Mouse (Mus musculus): ENCODE data around the gene Map7.

Gene Map7

DNA sequence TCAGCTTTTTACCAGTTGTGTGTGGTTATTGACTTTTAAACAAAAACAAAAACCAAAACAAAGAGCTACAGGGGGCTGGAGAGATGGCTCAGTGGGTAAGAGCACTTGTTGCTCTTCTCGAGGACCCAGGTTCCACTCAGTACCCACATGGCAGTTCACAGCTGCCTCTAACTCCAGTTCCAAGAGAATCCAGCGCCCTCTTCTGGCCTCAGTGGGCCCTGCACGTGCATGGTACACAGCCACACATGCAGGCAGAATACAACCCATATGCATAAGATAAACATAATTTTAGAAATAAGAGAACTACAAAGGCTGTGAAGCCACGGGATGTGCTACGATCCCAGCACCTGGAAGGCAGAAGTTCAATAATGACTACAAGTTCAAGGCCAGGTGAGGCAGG is 147.7 kb downstream of the Map7 start:
- peak; percentile 17 to 18 for DNase-seq

DNA sequence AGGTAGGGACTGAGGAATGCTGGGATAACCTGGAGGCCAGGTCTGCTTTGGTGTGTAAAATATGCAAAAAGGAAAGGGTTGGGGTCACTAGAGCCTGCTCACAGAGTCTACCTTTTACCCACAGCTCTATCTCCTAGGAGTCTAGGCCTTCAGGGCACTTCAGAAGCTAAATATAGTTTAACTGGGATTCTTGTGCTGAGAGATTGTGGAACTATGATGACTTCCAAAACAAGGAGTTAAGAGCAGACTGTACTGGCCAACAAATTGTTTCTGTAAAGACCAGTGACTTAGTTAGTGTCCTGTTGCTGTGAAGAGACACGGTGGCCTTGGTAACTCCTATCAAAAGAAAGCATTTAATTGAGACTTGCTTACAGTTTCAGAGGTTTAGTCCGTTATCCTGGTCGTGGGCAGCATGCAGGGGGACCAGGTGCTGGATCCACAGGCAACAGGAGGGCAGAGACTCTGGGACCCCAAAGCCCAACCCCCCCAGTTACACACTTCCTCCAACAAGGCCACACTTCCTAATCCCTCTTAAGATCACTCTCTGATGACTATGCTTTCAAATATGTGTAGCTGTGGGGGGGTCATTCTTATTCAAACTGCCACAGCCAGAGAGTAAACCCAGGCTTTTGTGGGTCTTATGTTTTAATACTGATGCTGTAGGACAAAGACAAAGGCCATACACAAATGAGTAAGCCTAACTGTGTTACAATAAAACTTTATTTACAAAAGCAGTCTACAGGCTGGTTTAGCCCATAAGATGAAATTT is 150.1 kb downstream of the Map7 start:
- no peak for DNase-seq

DNA sequence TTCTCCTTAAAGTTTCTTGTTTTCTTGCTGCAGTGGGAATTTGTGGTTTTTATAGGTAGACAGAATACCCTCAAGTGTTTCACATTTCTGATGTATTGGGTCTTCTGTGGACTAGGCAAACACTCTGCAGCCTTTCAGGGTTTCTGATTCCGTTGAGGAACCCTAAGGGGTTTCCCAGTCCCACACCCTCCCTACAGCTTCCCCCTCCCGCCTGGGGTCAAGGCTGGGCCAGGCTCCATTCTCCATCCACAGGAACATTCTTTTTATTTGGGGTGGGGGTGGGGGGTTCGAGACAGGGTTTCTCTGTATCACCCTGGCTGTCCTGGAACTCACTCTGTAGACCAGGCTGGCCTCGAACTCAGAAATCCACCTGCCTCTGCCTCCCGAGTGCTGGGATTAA is 150.8 kb downstream of the Map7 start:
- no peak for DNase-seq

DNA sequence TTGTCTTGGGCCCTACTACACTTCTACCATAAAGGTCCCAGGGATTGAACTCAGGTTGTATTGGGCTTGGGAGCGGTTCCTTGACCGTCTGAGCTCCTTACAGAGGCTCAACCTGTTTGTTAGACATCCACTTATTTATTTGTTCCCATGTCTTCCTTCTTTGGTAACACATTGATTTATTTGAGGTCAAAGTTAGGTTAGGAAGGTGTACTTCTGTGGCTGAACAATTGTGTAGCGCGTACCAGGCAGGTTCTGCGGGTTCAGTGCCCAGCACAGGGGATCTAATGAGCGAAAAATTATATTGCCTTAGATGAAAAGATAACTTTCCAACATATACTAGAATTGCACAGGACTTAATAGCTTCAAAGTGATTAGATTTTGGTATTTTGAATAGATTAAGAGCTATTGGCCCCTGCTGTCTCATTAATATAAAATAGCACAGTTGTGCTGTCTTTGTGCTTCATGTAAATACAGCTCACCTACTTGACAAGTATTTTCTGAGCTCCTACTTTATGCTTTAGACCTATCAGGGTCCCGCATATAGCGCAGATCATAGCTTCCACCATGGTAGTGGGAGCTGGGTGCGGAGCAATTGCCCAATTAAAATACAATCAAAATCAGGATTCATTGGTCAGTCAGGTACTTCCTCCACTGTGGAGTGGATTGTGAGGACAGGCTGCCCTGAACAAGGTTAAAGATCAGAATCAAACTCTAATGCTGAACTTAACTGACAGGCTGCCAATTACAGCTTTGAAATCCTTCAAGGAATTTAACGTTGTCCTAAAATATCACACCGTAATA is 162.9 kb downstream of the Map7 start:
- DNase-seq: peak in 1 of 2 experiments; percentile 5

DNA sequence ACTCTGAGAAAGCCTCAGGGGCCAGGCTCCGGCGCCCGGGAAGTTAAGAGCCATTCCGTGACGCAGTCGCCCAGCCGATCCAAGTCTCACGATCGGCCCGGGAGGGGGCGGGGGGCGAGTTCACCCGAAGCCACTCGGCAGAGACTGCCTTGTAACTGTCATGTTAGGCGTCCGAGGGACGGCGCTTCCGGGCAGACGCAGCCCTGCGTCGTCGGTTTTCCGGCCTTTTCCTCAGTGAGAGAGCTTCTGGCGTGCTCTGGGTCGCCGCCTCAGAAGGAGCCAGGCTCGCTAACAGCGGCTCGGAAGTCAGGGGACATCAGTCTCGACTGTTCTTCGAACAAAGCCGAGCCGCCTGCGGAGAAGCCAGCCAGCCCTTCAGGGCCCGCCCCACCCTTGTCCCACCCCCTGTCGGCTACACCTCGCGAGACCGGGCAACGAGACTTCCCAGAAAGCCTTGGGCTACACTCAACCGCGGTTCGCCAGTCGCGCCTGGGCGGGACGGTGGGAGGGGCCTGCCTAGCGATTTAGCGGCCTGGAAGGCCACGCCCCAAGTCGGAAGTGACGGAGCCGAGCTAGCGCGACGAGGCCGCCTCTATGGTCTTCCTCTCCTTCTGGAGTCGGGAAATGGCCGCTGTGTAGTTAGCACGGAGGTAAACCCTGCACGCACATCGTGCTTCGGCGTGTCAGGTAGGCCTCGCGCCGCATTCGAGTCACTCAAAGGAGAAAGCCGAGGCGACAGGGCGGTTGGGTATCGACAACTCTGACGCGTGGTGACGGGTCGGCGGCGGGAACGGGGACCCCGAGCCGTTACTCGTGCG is 163.9 kb downstream of the Map7 start, which contains the start of gene Bclaf1:
Gene Bclaf1 (plus strand): TSS at position 552 of the 818 bp plus-strand sequence.
- peak; percentile 100 for DNase-seq

DNA sequence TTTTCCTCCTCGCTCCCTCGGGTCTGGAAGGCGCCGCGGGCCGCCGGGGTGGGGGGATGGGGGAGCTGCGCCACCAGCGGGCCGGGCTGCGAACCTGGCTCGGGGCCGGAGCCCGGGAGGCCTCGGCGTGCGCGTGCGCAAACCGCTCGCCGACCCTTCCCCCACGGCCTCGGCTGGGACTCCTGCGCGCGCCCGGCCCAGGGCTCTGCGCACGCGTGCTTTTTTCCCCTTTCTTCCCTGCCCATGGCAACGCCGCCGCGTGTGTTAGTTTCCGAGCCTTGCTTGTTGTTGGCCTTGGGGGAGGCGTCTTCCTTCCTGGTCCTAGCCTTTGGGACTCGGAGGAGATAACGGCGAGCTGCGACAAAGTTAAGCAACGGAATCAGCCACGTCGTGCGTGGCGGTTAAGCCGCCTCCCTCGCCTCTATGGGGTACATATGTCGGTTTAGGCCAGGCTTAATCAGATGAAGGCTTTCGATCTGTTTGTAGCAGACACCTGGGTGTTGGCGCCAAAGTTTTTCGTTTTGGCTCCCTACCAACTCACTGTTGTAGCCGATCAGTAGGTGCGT is 164.5 kb downstream of the Map7 start:
- DNase-seq: peak; percentile 93 to 96

DNA sequence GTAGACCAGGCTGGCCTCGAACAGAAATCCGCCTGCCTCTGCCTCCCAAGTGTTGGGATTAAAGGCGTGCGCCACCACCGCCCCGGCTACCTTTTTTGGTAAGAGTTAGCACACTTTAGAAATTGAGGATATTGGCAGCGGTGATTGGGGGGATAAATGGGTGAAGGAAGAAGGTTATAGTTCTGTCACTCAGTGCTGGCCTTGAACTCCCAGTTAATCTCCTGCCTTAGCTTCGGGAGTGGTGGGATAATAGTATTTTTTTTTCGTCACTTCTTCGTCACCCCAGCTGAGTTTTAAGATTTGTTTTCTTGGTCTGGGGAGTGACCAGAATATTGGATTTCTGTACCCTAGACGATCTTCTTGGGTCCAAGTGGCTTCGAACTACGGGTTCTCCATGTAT is 165.2 kb downstream of the Map7 start:
- DNase-seq: no peak

DNA sequence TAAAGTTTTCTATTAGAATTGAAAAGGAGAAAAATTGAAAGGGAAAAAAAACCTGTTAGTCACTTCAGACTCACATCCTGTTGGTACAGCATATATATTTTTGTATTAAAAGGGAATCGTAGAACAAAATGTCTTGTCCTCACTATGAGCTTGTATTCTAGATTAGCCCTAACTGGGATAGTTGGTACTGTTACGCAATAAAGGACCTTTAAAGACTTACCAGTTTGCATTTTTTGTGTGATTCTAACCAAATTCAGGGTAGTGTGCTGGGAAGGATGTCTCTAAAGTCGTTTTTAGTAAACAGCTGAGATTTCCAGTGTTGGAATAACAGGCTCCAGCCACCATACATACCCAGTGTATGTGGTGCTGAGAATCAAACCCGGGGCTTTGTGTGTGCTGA is 165.7 kb downstream of the Map7 start:
- no peak for DNase-seq

DNA sequence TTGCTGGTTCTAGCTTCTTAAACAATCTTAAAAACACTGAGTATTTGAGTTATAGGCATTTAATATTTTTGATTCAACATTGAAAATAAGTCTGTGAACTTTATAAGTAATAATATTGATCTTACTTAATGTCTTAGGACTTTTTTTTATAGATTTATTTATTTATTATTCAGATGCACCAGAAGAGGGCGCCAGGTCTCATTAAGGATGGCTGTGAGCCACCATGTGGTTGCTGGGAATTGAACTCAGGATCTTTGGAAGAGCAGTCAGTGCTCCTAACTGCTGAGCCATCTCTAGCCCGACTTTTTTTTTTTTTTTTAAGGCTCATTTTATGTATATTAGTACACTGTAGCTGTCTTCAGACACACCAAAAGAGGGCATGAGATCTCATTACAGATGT is 166.5 kb downstream of the Map7 start:
- DNase-seq: peak; percentile 25 to 29

DNA sequence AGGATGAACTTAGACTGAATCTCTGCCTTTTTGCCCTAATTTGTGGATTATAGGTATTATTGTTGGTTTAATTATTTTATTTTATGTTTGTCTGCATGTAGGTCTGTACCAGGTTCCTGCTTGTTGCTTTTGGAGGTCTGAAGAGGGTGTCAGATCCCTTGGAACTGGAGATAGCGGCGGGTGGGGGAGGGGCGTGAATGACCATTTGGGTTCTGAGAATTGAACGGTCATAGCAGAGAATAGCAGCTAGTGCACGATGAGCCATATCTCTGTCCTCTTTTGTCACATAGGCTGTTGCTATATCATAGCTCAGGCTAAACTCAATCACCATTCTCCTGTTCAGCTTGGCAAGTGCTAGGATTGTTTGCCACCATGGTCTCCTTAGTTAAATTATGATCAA is 169.2 kb downstream of the Map7 start:
- DNase-seq: peak; percentile 6 to 7

DNA sequence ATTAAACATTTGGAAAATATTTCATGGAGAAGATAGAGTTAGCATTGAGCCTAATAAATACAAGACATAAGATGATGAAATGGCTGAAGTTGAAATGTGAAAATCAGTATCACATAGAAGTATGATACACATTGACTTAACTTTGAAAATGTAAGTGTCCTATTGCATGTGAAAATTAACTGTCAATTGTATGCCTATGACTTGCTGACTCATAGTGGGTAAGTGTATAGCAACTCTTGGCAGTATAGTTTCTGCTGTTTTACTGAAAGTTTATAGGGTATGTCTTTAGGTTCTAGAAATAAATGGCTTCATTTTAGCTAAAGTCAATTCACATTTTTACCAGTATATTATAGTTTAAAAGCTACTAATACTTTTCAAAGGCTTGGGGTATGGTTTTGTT is 178.0 kb downstream of the Map7 start:
- DNase-seq: no peak

All from kidney, postnatal 4 days (tissue).